Mouse (Mus musculus): Measurements from ENCODE around the gene Fam151a.
"Not testable (repeated sequence)": the region's sequence is repeated elsewhere in the genome, so short reads cannot be mapped to it uniquely, and the experiment has no call there.

The Fam151a gene

DNA sequence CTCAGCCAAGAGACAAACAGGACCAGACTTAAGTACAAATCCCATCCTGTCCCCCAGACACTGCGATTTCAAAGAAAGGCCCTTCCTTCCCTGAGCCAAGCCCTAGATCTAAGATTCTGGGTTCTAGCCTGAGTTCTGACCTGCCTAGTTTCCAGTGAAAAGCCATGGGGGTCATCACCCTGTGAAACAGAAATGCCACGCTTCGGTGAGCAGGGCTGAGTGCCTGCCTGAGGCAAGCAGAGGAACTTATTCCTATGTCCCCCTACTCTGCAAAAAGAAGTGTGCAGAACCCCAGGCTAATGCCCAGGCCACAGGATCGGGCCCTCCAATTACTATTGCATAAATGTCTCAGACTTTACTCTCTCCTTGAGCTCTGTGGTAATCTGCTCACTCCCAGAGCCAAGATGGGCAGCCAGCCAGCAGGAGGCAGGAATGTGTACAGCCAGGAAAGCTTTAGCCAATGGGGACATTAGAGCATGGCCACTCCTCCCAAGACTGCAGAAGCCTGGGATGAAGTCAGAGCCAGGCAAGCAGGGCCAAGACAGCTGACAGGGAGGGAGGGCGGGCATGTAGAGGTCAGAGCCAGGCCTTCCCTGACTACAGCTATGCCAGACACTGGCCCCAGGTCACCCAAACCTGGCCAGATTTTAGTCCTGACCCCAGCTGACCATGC, 44.6 kb downstream of the Fam151a start:
- DNase-seq = peak; percentile 93

DNA sequence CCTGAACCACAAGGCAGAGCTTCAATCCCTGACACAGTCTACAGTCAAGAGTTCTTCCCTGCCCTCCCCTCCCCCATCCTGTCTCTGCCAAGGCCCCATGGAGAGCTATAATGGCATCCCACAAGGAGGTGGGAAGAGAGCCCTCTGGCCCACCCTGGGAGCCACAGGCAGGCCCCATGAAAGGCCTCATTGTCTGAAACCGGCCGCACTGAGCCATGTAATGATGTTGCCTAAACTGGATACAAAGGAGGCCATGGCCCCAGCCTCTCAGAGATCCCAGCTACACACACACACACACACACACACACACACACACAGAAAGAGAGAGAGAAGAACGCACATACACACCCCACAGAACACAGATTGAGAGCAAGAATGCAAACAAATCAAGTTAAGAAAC, 46.4 kb downstream of the Fam151a start:
- peak; percentile 19 for DNase-seq

DNA sequence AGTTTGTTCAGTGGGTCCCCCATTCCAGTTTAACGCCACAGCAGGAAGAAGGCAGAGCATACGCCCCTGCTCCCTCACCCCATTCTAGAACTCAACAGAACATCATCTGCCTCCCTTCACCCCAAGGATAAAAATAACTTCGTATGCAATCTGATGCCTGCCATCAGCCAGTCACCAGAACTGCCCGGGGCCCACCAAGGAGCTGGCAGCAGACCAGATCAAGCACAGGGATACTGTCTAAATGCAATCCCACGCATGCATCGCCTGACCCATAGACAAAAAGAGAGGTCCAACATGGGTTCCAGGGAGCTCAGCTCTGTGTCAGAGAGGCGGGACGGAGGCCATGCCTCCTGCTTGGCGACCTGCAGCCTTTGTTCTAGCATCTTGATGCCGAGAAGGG, 49.4 kb downstream of the Fam151a start:
- DNase-seq = no peak

DNA sequence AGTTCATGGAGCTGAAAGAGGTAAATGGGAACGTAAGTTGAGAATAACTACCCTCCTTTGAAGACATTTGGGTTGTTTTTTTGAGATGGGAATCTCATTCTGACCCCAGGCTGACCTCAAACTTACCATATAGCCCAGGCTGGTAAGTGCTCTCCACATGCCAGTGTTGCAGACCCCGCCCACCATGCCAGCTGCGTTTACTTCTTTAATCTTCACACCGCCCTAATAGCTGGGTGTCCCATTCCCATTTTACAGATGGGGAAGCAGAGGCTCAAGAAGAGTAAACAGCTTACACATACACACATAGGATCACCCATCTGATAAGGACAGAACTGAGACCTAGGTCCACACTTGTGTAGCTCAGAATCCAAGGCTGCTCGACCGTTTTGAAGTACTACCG, 51.1 kb downstream of the Fam151a start:
- DNase-seq = no peak

DNA sequence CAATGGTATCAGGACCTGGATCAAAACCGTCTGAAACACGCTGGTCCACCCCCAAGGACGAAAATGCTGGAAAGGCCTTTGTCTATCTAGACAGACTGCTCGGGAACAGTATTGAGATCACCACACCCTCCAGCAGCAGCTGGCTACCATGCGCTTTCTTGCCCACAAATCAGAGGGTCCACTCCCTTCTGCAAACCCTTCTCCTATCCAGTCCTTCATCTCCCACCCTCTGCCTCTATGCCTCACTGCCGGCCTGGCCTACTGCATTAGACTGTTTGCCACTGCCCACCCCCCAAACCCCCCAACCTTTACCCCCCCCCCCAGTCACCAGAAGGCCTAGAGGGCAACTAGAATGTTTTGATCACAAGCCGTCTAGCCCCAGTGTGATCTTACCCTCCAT, 51.7 kb downstream of the Fam151a start:
- no peak for DNase-seq

DNA sequence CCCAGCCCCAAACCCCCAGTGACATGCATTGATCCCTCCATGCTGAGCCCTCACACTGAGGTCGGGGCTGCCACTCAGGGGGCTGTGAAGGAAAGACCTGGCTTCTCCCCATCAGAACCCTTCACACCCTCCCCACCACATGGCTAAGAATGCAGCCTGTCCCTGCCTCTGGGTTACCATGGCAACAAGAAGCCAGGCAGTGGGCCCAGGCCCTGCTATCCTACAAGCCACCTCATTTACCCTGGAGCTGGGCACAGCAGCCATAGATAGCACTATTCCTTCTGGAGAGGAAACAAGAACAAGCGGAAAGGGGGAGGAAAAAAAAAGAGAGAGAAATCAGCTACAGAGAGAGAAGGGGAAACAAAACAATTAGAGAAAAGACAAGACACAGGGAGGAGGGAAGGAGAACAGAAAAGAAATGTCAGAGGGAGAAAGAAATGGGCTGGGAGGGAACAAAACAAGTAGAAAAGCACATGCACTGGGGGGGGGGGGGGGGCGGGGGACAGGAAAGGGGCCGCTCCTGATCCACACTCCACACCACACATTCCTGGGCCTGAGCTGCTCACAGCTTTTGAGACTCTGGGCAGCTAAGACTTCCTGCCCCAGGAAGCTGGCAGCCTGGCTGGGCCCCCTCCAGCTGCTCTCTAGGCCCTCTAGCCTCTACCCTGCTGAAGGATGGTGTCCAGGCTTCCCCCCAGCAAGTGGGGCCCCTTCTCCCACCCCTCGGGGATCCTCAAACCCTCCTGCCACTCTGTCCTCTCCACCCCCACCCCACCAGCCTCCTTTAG, 52.3 kb downstream of the Fam151a start:
- DNase-seq = peak; percentile 37

DNA sequence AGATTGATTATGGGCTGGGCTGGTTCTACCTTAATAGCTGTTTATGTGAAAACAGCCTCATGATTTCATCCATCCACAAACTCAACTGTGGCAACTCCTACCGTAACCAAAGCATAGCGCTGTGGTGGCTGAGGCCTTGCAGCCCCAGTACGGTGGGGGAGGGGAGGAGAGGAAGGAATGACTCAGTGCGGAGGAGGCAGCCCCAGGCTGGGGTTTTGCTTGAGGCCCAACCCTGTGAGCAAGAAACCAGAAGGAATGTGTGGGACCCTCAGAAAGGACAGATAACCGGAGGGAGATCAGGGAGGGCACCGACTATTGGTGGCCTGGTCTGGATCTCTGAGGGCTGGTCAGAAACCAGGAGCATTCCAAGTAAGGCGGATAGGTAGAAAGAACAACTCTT, 54.1 kb downstream of the Fam151a start:
- no peak for DNase-seq

DNA sequence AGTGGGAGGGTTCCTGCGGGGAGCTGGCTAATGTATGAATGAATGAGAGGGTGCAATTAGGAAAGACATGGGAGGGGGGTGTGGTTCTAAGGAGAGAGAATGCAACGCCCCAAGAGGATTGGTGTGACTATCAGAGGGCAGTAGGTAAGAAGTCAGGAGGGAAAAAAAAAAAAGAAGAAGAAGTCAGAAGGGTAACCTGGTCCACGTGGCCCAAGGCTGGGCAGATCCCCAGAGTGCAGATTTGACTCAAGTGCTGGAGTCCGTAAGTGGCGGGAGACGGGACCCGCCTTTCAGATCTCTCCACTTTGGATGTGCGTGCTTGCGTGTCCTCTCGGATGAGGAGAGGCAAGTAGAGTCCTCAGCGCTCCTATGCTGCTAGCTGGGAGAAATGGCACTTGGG, 54.9 kb downstream of the Fam151a start:
- no peak for DNase-seq

DNA sequence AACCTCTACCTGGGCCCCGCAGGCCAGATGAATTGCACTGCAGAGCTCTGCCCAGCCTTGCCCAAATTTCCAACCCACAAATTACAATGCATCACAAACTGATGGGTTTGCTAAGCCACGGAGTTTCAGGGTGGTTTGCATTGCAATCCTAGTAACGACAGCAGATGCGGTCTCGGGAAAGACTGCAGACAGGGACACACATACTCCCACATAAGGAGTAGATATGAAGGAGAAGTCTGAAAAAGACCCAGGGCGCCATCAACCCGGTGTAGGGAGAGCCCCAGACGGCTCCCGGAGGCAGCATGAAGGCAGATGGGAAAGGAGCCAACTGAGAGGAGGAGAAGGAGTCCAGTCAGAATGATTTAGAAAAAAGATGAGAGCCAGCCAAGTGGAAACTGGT, 56.0 kb downstream of the Fam151a start:
- no peak for DNase-seq

DNA sequence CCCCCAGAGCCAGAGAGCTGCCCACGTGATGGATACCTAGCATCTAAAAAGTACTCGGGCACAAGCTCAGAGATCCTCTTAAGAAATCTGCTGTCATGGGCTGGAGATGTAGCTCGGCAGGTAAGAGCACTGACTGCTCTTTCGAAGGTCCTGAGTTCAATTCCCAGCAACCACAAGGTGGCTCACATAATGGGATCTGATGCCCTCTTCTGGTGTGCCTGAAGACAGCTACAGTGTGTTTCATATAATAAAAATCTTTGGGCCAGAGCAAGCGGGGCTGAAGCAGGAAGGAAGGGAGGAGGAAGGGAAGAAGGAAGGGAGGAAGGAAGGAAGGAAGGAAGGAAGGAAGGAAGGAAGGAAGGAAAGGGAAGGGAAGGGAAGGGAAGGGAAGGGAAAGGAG, 56.5 kb downstream of the Fam151a start:
- DNase-seq = not testable (repeated sequence)

DNA sequence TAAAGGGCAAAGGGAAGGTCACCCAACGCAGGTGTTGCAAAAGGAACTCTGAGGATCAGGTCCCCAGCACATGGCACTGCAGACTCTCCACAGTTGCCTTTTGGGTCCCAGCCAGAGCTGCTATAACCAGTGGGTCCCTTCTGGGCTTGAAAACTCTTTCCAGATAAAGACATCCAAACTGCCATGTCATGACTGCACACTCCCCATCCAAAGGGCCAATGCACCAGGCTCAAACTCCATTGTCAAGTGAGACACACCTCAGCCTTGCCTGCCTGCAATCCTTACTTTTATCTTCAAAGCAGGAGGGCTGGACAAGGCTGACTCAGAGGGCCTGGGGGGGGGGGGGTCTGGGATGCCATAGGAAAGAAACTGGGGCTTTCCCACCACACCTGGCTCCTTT, 57.2 kb downstream of the Fam151a start:
- no peak for DNase-seq

DNA sequence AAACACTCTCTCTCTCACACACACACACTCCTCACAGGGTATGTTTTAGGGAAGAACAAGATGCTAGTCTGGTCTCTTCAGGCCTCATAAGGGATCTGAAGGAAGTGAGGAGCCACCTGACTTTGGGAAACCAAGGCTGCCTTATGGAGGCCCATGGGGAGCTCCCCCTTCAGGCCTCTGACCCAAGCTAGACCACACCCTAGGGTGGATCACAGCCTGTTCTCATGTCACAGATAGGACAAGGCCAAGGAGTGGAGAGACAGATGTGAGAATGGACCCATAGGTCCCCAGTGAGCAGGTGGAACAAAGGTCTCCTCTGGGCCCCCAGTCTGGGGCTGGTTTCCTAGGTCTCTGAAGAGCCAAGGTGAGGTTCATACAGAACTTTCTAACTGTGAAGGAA, 58.6 kb downstream of the Fam151a start:
- no peak for DNase-seq

DNA sequence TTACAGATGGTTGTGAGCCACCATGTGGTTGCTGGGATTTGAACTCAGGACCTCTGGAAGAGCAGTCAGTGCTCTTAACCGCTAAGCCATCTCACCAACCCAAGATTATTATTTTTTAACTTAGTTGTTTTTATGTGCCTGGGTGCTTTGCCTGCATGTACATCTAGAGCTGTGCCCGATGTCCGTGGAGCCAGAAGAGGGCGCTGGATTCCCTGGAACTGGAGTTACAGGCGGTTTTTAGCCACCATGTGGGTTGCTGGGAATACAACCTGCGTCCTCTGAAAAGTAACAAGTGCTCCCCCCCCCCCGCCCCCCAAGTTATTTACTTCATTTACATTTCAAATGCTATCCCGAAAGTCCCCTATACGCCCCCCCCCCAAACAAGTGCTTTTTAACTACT, 60.1 kb downstream of the Fam151a start:
- not testable (repeated sequence) for DNase-seq

DNA sequence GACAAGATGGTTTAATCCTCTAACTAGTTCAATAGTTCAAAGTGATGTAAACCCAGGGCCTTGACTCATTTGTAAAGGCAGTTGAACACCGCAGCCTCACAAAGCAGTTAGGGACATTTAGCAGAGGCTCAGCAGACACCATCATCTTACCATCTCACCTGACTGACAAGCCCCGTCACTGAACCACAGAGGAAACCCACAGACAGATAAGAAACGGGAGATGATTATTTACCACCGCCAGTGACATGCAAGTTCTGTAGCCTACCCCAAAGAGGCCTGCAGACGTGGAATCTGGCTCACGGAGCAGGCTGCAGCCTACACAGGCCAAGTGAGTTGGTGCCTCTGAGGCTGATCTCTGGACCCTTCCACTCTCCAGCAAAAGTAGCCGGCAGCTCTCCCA, 60.6 kb downstream of the Fam151a start:
- no peak for DNase-seq

DNA sequence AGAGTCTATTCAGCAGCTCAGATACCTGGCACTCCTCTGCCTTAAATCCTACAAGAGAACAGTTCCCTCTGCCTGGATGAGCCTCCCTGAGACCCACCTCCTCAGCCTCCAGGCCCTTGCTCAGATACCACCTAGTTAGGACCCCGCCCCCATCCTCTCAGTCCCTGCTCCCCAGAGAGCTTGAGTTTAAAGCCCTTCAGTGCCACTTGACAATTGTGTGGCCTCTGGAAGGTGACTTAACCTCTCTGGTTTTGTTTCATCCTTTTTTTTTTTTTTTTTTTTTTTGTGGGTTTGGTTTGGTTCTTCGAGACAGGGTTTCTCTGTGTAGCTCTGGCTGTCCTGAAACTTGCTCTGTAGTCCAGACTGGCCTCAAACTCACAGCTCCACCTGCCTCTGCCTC, 61.6 kb downstream of the Fam151a start:
- DNase-seq = no peak

Data from cerebellum, adult 11-12 months (tissue).